Mouse (Mus musculus) lung, embryonic 14.5 days (tissue): ENCODE results near the gene Socs5. TPM values are rescaled to one million over a fixed set of nuclear protein-coding genes. Genes with fewer than 3 reads are reported as not detected.

ENCODE experiments used
- ATAC-seq: fragments of 200-750 bp; cut with Nextera tagmentation; 2 replicates; pipeline ENCODE4 v1.8.0; 2017; ENCODE audit warnings: mild to moderate bottlenecking, moderate TSS enrichment, moderate library complexity; ENCODE audit not compliant: insufficient read depth
- DNase-seq: peaks from one replicate; pipeline ENCODE4 v3.0.0-alpha.2; 2015
- H3K27ac ChIP-seq: fragments of 300-500 bp; sonication (generic); 2 replicates; pipeline ENCODE4 v1.5.1; 2014; ENCODE audit warnings: low read depth, mild to moderate bottlenecking, moderate library complexity
- H3K27me3 ChIP-seq: fragments of 300-500 bp; sonication (generic); 2 replicates; pipeline ENCODE4 v1.6.1; 2014; ENCODE audit warnings: low read length, control low read depth; ENCODE audit not compliant: insufficient read depth
- H3K36me3 ChIP-seq: fragments of 300-500 bp; sonication (generic); 2 replicates; pipeline ENCODE4 v1.6.1; 2014; ENCODE audit warnings: control low read depth; ENCODE audit not compliant: insufficient read depth
- H3K4me1 ChIP-seq: fragments of 300-500 bp; sonication (generic); 2 replicates; pipeline ENCODE4 v1.6.1; 2014; ENCODE audit warnings: antibody characterized with exemption, control low read depth; ENCODE audit not compliant: insufficient read depth
- H3K4me2 ChIP-seq: fragments of 300-500 bp; sonication (generic); 2 replicates; pipeline ENCODE4 v1.6.1; 2014; ENCODE audit warnings: mild to moderate bottlenecking
- H3K4me3 ChIP-seq: fragments of 300-500 bp; sonication (generic); 2 replicates; pipeline ENCODE4 v1.5.1; 2014; ENCODE audit warnings: low read depth, low read length
- H3K9ac ChIP-seq: fragments of 300-500 bp; sonication (generic); 2 replicates; pipeline ENCODE4 v1.6.1; 2014
- H3K9me3 ChIP-seq: fragments of 300-500 bp; sonication (generic); 2 replicates; pipeline ENCODE4 v1.6.1; 2016; ENCODE audit warnings: low read depth, low read length, control low read depth
- CTCF ChIP-seq: IDR thresholded peaks from 2 replicates; pipeline ENCODE4 v1.5.1; 2016; ENCODE audit warnings: antibody characterized with exemption, low read depth
- WGBS: fragments of 180-500 bp; shearing (Covaris S2); extraction: QIAGEN DNeasy Blood & Tissue Kit; methylation state at CpG from one replicate; pipeline ENCODE4 v1.1.7; 2014; 5-methylcytosine and 5-hydroxymethylcytosine counted together
- polyA plus RNA-seq: library from polyadenylated mRNA; unstranded; fragments of >200 nt; fragmentation: Nextera tagmentation; extraction: Ambion mirVana; gene quantifications from 2 replicates; pipeline ENCODE4 v1.2.1, GENCODE M21; 2014

The Socs5 gene
- polyA plus RNA-seq, 1 experiment from 2014 or later: 18.5 TPM

GRCm38 (mm10) chr17:87174651-87175331, 67.3 kb downstream of the Socs5 start:
- Histone ChIP-seq H3K4me3 (no peak overlapping the region), H3K27ac (peak overlapping the region; percentile 58; the same call in 1 of the 2 replicates), H3K4me2 (no peak overlapping the region), H3K36me3 (no peaks in the 10 kb centered on the region), H3K9me3 (no peaks in the 10 kb centered on the region; the same call in 1 of the 2 replicates), H3K27me3 (no peaks in the 10 kb centered on the region), H3K9ac (no peak overlapping the region), H3K4me1 (peaks cover 13% of the 10 kb centered on the region; the same call in 1 of the 2 replicates)
- DNase-seq: peak; percentile 75
- TF ChIP-seq CTCF: no peak
- peak; percentile 55 for ATAC-seq
- WGBS: 57% methylated on average over 9 of the region's 9 CpGs

- Histone ChIP-seq H3K27ac (peak overlapping the region; percentile 51), H3K9me3 (no peaks in the 10 kb centered on the region; the same call in 1 of the 2 replicates), H3K36me3 (no peaks in the 10 kb centered on the region), H3K9ac (no peak overlapping the region), H3K4me1 (peaks cover 13% of the 10 kb centered on the region; the same call in 1 of the 2 replicates), H3K4me2 (peak overlapping the region; percentile 16), H3K4me3 (no peak overlapping the region), H3K27me3 (no peaks in the 10 kb centered on the region)
- WGBS: 45% methylated on average over 17 of the region's 17 CpGs
- peak; percentile 45; the same call in 1 of the 2 replicates for ATAC-seq
- TF ChIP-seq CTCF: no peak
- DNase-seq: peak; percentile 68
These were observed 68.9 kb downstream of the Socs5 start for GRCm38 (mm10) chr17:87176066-87177012.

DNA sequence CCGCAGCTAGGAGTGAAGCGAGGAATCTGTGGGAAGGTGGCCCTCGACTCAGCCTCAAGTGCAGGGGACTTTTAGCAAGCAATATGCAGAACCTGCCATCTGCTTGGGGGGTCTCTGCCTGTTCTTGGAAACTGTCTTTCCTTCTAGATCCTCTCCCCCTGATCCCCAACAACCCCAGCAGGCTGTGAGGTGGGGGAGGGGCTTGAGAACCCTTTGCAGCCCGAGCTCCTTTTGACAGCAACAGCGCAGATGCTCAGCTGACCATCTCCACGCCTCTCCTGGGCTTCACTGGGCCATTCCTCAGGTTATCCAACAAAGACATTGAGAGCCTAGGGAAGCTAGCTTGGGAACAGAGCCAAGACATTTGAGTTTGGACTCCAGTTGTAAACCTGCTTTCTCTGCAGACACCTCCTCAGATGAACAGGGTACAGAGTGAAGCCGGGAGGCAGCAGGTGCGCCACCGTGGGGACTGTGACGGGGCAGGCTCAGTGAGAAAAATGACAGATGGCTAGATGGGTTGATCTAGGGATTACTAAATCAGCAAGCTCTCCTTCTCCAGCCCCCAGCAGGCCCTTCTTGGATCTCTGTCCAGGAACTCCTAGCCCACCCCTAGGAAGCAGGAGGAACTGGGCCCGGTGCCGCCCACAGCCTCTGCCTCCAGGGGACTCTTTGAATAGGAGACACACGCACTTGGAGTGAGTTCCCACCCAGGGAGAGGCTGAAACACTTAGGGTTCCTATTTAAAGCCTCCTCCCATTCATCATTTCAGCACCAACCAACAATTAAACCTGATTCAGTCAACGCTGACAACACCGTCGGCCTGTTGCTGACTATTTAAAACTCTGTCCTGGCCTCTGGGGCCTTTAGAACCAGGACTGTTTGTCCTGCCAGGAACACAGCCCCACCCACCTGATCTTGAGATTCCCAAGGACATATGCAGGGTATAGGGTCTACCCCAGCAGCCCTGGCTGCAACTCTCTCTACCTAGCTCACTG, 71.4 kb downstream of the Socs5 start:
- H3K4me3 ChIP-seq: no peak overlapping the region
- no peaks in the 10 kb centered on the region for H3K9me3 ChIP-seq
- no peak overlapping the region for H3K4me2 ChIP-seq
- no peak for TF ChIP-seq CTCF
- no peaks in the 10 kb centered on the region for H3K27me3 ChIP-seq
- H3K9ac ChIP-seq: no peak overlapping the region
- ATAC-seq (no peak), DNase-seq (no peak)
- peaks cover 13% of the 10 kb centered on the region; the same call in 1 of the 2 replicates for H3K4me1 ChIP-seq
- 41% methylated on average over 16 of the region's 16 CpGs for WGBS
- H3K27ac ChIP-seq: no peak overlapping the region
- no peaks in the 10 kb centered on the region for H3K36me3 ChIP-seq

- no peaks in the 10 kb centered on the region for H3K9me3 ChIP-seq
- H3K27me3 ChIP-seq: no peaks in the 10 kb centered on the region
- H3K4me2 ChIP-seq: no peak overlapping the region
- H3K27ac ChIP-seq: no peak overlapping the region
- TF ChIP-seq CTCF: no peak
- H3K4me1 ChIP-seq: peaks cover 13% of the 10 kb centered on the region; the same call in 1 of the 2 replicates
- WGBS: 72% methylated on average over 9 of the region's 9 CpGs
- DNase-seq (no peak), ATAC-seq (no peak)
- no peaks in the 10 kb centered on the region for H3K36me3 ChIP-seq
- H3K4me3 ChIP-seq: no peak overlapping the region
- no peak overlapping the region for H3K9ac ChIP-seq
These were observed 72.6 kb downstream of the Socs5 start for GRCm38 (mm10) chr17:87179939-87180550.

GRCm38 (mm10) chr17:87181683-87182346, 74.3 kb downstream of the Socs5 start:
- TF ChIP-seq CTCF: no peak
- Histone ChIP-seq H3K9me3 (no peaks in the 10 kb centered on the region), H3K4me3 (no peak overlapping the region), H3K4me1 (peaks cover 10% of the 10 kb centered on the region), H3K9ac (no peak overlapping the region), H3K36me3 (no peaks in the 10 kb centered on the region), H3K27me3 (no peaks in the 10 kb centered on the region), H3K4me2 (no peak overlapping the region), H3K27ac (no peak overlapping the region)
- WGBS: 66% methylated on average over 8 of the region's 8 CpGs
- DNase-seq: no peak
- ATAC-seq: no peak
